20 mouse cellular contexts compared by ENCODE assay signal in genomic region chr3:36031740-36032510, GRCm38 (mm10). TPM values are rescaled to one million over a fixed set of nuclear protein-coding genes. Genes with fewer than 3 reads are reported as not detected.
DNase-seq lines count a peak whose midpoint lies in the region; ATAC-seq lines count a peak whose summit lies in the region.
"Had no signal": no experiment of that assay in that cellular context is flagged by ENCODE, and none has a peak within 500 bp of the region (broad histone marks: within the 10 kb centered on the region; RNA-seq: fewer than 3 reads in every experiment).

No protein-coding gene starts in this region.

- no peak overlapping the region for H3K27ac ChIP-seq in forebrain, embryonic 14.5 days (ENCODE audit: low read depth, low read length)
- no peak overlapping the region for H3K27ac ChIP-seq in forebrain, embryonic 12.5 days
- no peak overlapping the region for H3K27ac ChIP-seq in hindbrain, embryonic 14.5 days
- H3K27ac ChIP-seq in hindbrain, embryonic 12.5 days = no peak overlapping the region
- H3K27ac ChIP-seq: embryonic facial prominence, embryonic 12.5 days; midbrain, embryonic 12.5 days had no signal

- peak; percentile 47 for DNase-seq in forebrain, embryonic 14.5 days (ENCODE audit: low spot score)
- DNase-seq in hindbrain, embryonic 14.5 days (ENCODE audit: low spot score) = peak; percentile 23
- peak; percentile 85 for DNase-seq in Muller cell, postnatal 12 days (ENCODE audit: inconsistent ontology term)
- DNase-seq in fibroblast of lung, adult 2 months (ENCODE audit: low read depth) = peak; percentile 8
- DNase-seq: cerebellum, adult 9-10 months; right cerebral cortex, postnatal 25 days had no signal

- no peak for ATAC-seq in forebrain, embryonic 14.5 days
- no peak for ATAC-seq in forebrain, embryonic 12.5 days (ENCODE audit: low FRiP score)
- peak; percentile 46; the same call in 1 of the 2 replicates for ATAC-seq in hindbrain, embryonic 14.5 days (ENCODE audit: low FRiP score)
- no peak for ATAC-seq in hindbrain, embryonic 12.5 days (ENCODE audit: low FRiP score)
- ATAC-seq in megakaryocyte, adult 5-6 weeks (ENCODE audit: poor library complexity, severe bottlenecking) = no peak
- ATAC-seq: CD4-positive, CD25-positive, alpha-beta regulatory T cell, adult 4 months had no signal

- no peak overlapping the region for H3K4me2 ChIP-seq in forebrain, embryonic 14.5 days (ENCODE audit: low read length)
- H3K4me2 ChIP-seq in forebrain, embryonic 12.5 days = no peak overlapping the region
- no peak overlapping the region for H3K4me2 ChIP-seq in hindbrain, embryonic 14.5 days (replicated peaks)
- no peak overlapping the region for H3K4me2 ChIP-seq in hindbrain, embryonic 12.5 days (replicated peaks)
- H3K4me2 ChIP-seq: embryonic facial prominence, embryonic 12.5 days; liver, embryonic 11.5 days; midbrain, embryonic 12.5 days had no signal

- no peaks in the 10 kb centered on the region for H3K9me3 ChIP-seq in forebrain, embryonic 14.5 days (replicated peaks; ENCODE audit: control insufficient read depth, low read length)
- no peaks in the 10 kb centered on the region for H3K9me3 ChIP-seq in forebrain, embryonic 12.5 days
- H3K9me3 ChIP-seq in hindbrain, embryonic 14.5 days (ENCODE audit: control insufficient read depth, low read length) = no peaks in the 10 kb centered on the region
- H3K9me3 ChIP-seq in hindbrain, embryonic 12.5 days (replicated peaks) = no peaks in the 10 kb centered on the region
- H3K9me3 ChIP-seq: embryonic facial prominence, embryonic 12.5 days; midbrain, embryonic 12.5 days had no signal

- no peaks in the 10 kb centered on the region for H3K36me3 ChIP-seq in forebrain, embryonic 14.5 days (ENCODE audit: control insufficient read depth, insufficient read depth, low read length)
- no peaks in the 10 kb centered on the region for H3K36me3 ChIP-seq in forebrain, embryonic 12.5 days (replicated peaks)
- H3K36me3 ChIP-seq in hindbrain, embryonic 14.5 days (replicated peaks; ENCODE audit: control insufficient read depth, insufficient read depth) = no peaks in the 10 kb centered on the region
- no peaks in the 10 kb centered on the region for H3K36me3 ChIP-seq in hindbrain, embryonic 12.5 days
- H3K36me3 ChIP-seq: embryonic facial prominence, embryonic 12.5 days; midbrain, embryonic 12.5 days had no signal

- no peak overlapping the region for H3K4me3 ChIP-seq in forebrain, embryonic 14.5 days (ENCODE audit: low read depth, low read length)
- H3K4me3 ChIP-seq in forebrain, embryonic 12.5 days (replicated peaks) = no peak overlapping the region
- H3K4me3 ChIP-seq in hindbrain, embryonic 14.5 days (replicated peaks; ENCODE audit: low read length) = no peak overlapping the region
- no peak overlapping the region for H3K4me3 ChIP-seq in hindbrain, embryonic 12.5 days
- H3K4me3 ChIP-seq: embryonic facial prominence, embryonic 12.5 days; midbrain, embryonic 12.5 days had no signal

- no peaks in the 10 kb centered on the region for H3K4me1 ChIP-seq in forebrain, embryonic 14.5 days (ENCODE audit: control insufficient read depth, insufficient read depth, low read length)
- H3K4me1 ChIP-seq in forebrain, embryonic 12.5 days = no peaks in the 10 kb centered on the region
- no peaks in the 10 kb centered on the region for H3K4me1 ChIP-seq in hindbrain, embryonic 14.5 days (replicated peaks; ENCODE audit: control insufficient read depth, insufficient read depth, low read length)
- no peaks in the 10 kb centered on the region for H3K4me1 ChIP-seq in hindbrain, embryonic 12.5 days
- H3K4me1 ChIP-seq: embryonic facial prominence, embryonic 12.5 days; midbrain, embryonic 12.5 days had no signal

- no peaks in the 10 kb centered on the region for H3K27me3 ChIP-seq in forebrain, embryonic 14.5 days (replicated peaks; ENCODE audit: control insufficient read depth, insufficient read depth, low read length)
- no peaks in the 10 kb centered on the region for H3K27me3 ChIP-seq in forebrain, embryonic 12.5 days
- no peaks in the 10 kb centered on the region for H3K27me3 ChIP-seq in hindbrain, embryonic 14.5 days (ENCODE audit: control insufficient read depth, insufficient read depth, low read length)
- no peaks in the 10 kb centered on the region for H3K27me3 ChIP-seq in hindbrain, embryonic 12.5 days
- H3K27me3 ChIP-seq: embryonic facial prominence, embryonic 12.5 days; midbrain, embryonic 12.5 days had no signal

- WGBS in forebrain, embryonic 14.5 days = 47% methylated on average over 6 of the region's 6 CpGs
- 76% methylated on average over 6 of the region's 6 CpGs for WGBS in forebrain, embryonic 12.5 days
- WGBS in hindbrain, embryonic 14.5 days = 73% methylated on average over 6 of the region's 6 CpGs
- 76% methylated on average over 6 of the region's 6 CpGs for WGBS in hindbrain, embryonic 12.5 days

- no peak overlapping the region for H3K9ac ChIP-seq in forebrain, embryonic 14.5 days (ENCODE audit: low read length)
- no peak overlapping the region for H3K9ac ChIP-seq in forebrain, embryonic 12.5 days
- no peak overlapping the region for H3K9ac ChIP-seq in hindbrain, embryonic 14.5 days
- no peak overlapping the region for H3K9ac ChIP-seq in hindbrain, embryonic 12.5 days
- H3K9ac ChIP-seq: embryonic facial prominence, embryonic 12.5 days; midbrain, embryonic 12.5 days had no signal

RNA-seq across cellular contexts. Expression of gene Ccdc144b, which starts 21.4 kb away (rescaled TPM):
- not detected in 2 replicates for polyA plus RNA-seq in forebrain, embryonic 14.5 days (2014; fragmentation: Nextera tagmentation; extraction: Ambion mirVana)
- polyA plus RNA-seq in forebrain, embryonic 12.5 days (2016; fragmentation: Nextera tagmentation; extraction: Ambion mirVana) = not detected in 2 replicates
- not detected in 2 replicates for polyA plus RNA-seq in hindbrain, embryonic 14.5 days (2014; fragmentation: Nextera tagmentation; extraction: Ambion mirVana)
- not detected in 2 replicates for polyA plus RNA-seq in hindbrain, embryonic 12.5 days (2016; fragmentation: Nextera tagmentation; extraction: Ambion mirVana)
- total RNA-seq in megakaryocyte, adult 5-6 weeks (2015) = not detected in 2 replicates
- total RNA-seq in megakaryocyte, adult 5-6 weeks (2017) = 0.07 TPM in 1 of 2 replicates, not detected in the other
- total RNA-seq: layer of hippocampus, adult 8-10 months; left cerebral cortex, postnatal 14 days had no signal
- polyA plus RNA-seq: CD4-positive, CD25-positive, alpha-beta regulatory T cell, adult 4 months; embryonic facial prominence, embryonic 12.5 days; frontal cortex, adult 2 months; intestine, embryonic 14.5 days; kidney, embryonic 16.5 days; liver, embryonic 11.5 days; lung, embryonic 16.5 days; midbrain, embryonic 12.5 days; neural tube, embryonic 11.5 days had no signal

RNA-seq across cellular contexts. Expression of gene Mccc1, which starts 31.4 kb away (rescaled TPM):
- 20.0 and 24.8 TPM in 2 replicates for polyA plus RNA-seq in forebrain, embryonic 14.5 days (2014; fragmentation: Nextera tagmentation; extraction: Ambion mirVana)
- 30.1 and 32.7 TPM in 2 replicates for polyA plus RNA-seq in forebrain, embryonic 12.5 days (2016; fragmentation: Nextera tagmentation; extraction: Ambion mirVana)
- polyA plus RNA-seq in hindbrain, embryonic 14.5 days (2014; fragmentation: Nextera tagmentation; extraction: Ambion mirVana) = 21.9 and 25.8 TPM in 2 replicates
- polyA plus RNA-seq in hindbrain, embryonic 12.5 days (2016; fragmentation: Nextera tagmentation; extraction: Ambion mirVana) = 33.2 and 38.2 TPM in 2 replicates
- 14.4 and 17.9 TPM in 2 replicates for total RNA-seq in megakaryocyte, adult 5-6 weeks (2015)
- 5.0 and 5.5 TPM in 2 replicates for total RNA-seq in megakaryocyte, adult 5-6 weeks (2017)

RNA-seq across cellular contexts. Expression of gene Acad9, which starts 33.9 kb away (rescaled TPM):
- 98.5 and 100 TPM in 2 replicates for polyA plus RNA-seq in forebrain, embryonic 14.5 days (2014; fragmentation: Nextera tagmentation; extraction: Ambion mirVana)
- 90.5 and 92.3 TPM in 2 replicates for polyA plus RNA-seq in forebrain, embryonic 12.5 days (2016; fragmentation: Nextera tagmentation; extraction: Ambion mirVana)
- 77.3 and 82.5 TPM in 2 replicates for polyA plus RNA-seq in hindbrain, embryonic 14.5 days (2014; fragmentation: Nextera tagmentation; extraction: Ambion mirVana)
- 88.7 and 91.0 TPM in 2 replicates for polyA plus RNA-seq in hindbrain, embryonic 12.5 days (2016; fragmentation: Nextera tagmentation; extraction: Ambion mirVana)
- 15.4 and 27.5 TPM in 2 replicates for total RNA-seq in megakaryocyte, adult 5-6 weeks (2015)
- total RNA-seq in megakaryocyte, adult 5-6 weeks (2017) = 15.2 and 17.0 TPM in 2 replicates

Comparison
In these comparisons a context has a peak if more than half of its experiments do, and no peak if none do; other contexts are left out.
1. DNase-seq: peak in every context shown above with its lines; median percentile 85 in Muller cell, postnatal 12 days; 47 in forebrain, embryonic 14.5 days; 23 in hindbrain, embryonic 14.5 days; 8 in fibroblast of lung, adult 2 months.